Mouse (Mus musculus): ENCODE measurements at regions not wholly inside any gene's neighbourhood (a gene's known extent, or its start where the extent isn't known, plus 50 kb on each side); places are given as distances from the start of the nearest gene placed in this dataset.

DNA sequence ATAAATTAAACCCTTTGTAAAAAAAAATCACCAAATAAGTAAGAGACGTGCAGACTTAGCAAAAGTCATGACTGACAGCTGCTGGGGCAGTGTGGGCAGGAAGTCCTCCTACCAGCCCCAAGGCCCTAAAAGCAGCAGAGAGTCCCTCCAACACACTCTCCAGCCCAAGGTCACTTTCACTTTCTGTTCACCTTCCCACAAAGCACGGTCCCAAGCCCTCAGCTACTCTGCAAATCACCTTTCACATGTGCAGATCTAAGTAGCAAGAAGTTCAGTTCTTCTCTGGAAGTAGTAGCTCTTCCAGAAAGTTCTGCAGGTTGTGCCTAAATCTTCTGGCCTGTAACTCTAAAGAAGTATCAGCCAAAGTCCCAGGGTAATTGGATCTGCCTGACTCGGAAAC lies 120.8 kb upstream of the Gm26657 start:
- peak in 1 of 2 experiments; percentile 2 for DNase-seq

- DNase-seq, result no peak
Measured at GRCm38 (mm10) chr4:56618433-56618832, 121.4 kb upstream of the Gm26657 start.

- no peak for DNase-seq
Measured at GRCm38 (mm10) chr4:56617661-56618360, 122.1 kb upstream of the Gm26657 start.

DNA sequence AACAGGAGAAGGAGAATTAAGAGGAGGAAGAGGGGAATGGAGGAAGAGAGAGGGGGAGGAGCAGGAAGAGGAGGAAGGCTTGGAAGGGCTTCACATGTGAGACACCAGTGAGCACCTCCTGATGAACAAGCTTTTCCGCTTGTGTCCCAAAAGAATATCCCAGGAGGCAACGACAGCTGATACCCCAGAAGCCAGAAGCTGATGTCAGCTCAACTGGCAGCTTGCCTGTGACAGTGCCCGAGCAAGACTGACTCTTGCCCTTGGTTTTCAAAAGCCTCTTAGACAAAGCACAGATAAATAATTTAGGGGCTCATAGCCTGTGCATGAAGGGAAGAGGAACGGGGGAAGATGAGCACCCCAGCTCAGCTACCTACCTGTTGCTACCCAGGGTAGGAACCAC lies 127.5 kb upstream of the Gm26657 start:
- DNase-seq, result no peak

GRCm38 (mm10) chr4:56611751-56612150 lies 128.1 kb upstream of the Gm26657 start:
- DNase-seq, result no peak

- DNase-seq, result no peak
Measured at GRCm38 (mm10) chr4:56610273-56610672, 129.6 kb upstream of the Gm26657 start.

GRCm38 (mm10) chr4:56608701-56609100 lies 131.2 kb upstream of the Gm26657 start:
- DNase-seq, result no peak

- DNase-seq, result no peak
Measured at GRCm38 (mm10) chr4:56598398-56598797, 141.5 kb upstream of the Gm26657 start.

DNA sequence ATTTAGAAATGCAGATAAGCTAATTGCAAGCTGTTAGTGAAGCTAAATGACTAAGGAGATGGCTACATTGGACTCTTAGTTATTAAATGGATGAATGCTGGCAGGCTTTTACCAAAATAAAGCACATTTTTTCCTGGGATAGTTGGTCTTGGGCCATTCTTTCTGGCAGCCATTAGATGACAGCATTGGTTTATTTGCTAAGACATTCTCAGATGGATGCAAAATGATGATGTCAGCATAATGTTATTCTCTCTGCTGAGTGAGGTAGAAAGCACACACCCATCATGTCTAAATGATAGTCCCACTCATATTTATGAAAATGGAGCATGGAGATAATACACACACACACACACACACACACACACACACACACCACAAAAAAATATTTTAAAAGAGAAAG lies 141.9 kb upstream of the Gm26657 start:
- no peak for DNase-seq

GRCm38 (mm10) chr4:56582405-56582804 lies 157.5 kb upstream of the Gm26657 start:
- DNase-seq, result no peak

DNA sequence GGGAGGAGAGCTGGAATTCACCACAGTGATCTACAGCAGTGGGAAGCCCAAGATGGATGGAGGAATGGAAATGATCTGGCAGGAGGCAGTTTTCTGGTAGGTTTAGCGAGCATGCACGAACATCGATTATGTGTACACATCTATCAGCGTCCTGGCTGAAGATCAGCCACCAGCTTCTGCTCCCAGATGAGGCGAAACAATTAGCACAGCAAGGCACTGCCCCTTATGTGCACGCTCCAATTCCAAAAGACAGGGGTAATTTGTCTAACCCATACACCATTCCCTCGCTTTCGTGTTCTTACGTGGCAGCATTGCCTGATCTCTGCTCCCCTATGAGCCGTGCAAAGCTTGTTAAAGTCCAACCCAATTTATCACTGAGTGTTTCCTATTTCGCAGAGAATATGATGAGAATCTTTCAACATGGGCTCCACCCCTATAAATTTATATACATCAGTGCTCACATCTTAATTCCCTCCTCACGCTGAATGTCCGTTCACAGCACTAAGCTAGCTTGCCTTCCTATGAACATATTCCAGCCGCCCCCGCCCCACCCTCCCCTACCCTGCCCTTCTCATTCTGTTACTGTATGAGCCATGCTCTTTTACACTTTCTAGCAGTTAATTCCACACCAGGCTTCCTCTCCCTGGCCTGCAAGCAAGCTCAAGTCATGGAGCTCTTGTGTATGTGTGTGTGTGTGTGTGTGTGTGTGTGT lies 162.9 kb upstream of the Gm26657 start:
- no peak for DNase-seq

DNA sequence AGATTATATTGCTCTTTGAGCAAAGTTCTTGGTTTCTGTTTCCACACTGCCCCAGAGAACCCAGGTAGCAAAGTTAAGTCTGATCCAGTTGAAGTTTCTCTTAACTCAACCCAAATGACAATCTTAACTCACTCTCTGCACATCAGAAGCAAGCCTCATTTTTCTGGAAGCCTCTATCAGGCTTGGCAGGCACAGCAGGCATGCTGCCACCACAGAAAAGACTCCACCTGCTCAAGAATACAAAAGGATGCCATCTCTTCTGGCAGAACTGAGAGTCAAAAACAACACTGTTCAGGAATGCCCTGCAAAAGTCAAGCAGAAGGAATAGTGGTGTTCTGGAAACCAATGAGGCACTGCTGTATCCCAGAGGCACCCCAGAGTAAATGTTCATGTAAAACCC lies 187.7 kb upstream of the Gm26657 start:
- DNase-seq, result no peak

DNA sequence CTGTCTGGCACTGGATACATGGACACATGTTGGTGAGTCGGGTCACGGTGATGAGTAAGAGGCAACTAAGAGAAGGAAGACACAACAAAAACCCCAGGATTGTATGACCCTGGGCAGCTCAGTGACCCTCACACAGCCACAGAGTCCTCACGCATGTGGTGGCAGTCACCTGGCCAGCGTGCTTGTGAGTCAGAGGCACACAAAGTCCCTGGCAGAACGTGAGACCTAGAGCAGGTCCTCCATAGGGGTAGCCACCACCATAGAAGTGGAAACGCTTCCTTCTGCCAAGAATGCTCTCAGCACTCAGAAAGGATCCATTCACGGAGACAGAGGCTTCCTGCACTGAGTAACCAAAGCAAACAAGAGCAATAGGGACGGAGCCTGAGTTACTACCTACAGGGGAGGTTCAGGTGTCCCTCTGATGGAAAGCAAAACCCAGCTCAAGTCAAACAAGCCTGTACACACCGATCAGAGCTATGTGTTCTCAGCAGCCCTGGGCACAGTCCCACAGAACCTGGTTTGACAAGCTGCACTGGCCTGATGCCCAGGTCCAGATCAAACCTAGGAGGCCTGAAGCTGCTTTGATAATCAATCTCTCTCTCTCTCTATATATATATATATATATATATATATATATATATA lies 206.4 kb upstream of the Gm26657 start:
- DNase-seq, result no peak

DNA sequence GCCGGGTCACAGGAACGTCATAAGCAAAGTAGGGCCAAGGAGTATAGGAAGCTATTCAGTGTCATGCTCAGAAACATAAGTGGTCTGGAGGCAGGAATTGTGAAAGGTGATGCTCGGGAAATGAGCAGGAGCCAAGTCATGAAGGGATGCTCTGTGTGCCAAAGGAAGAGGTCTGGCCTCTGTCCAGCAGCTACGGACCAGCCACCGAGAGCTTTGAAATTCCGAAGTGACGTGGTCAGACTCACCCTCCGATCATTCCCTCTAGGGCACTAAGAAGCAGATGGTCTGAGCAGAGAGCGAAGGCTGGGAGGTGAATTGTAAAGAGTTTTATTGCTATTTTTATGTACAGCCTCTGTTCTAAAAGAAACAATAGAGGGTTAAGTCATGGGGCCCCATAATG lies 206.9 kb upstream of the Gm26657 start:
- no peak for DNase-seq

GRCm38 (mm10) chr4:56528571-56528970 lies 211.3 kb upstream of the Gm26657 start:
- DNase-seq, result no peak

DNA sequence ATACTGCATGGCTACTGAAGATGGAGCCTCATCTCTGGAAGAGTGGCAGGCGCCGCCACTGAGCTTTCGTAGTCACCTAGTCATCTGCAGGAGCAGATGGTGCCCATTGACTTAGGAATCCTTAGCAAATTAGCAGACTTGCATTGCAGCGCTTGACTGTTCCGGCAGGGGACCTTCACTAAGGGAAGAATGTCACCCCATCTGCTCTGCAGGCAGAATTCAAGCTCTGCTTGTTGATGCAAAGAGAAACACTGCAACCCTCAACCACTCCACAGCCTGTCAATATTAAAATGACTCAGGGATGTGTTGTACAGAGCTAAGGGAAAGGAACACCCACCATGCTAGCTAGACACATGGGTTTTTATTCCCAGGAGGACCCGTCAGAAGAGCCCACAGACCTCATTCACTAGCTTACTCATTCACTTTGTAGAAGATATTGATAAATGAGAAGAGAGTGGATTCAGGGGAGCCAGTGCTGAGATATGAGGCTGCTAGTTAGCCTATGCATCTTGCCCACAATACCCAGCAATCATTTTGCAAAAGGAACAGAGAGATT lies 215.4 kb upstream of the Gm26657 start:
- no peak for DNase-seq

DNA sequence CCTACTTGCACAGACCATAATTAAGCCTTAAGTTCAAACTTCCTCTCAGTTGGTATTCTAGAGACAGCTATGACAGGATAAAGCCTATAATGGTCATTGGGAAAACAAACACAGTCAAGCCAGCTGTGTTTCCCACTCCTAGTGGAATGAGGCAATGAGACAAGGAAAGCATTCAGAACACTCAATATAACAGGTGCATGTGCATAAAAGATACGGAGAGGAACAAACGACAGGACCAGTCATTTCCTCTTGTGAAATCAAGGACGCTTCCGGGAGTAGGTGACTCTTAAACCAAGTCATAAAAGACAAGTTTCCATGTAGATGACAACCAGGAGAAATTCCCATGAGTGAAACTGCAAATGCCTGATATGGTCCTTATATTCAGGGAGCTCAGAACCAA lies 232.1 kb upstream of the Gm26657 start:
- no peak for DNase-seq

- DNase-seq, result no peak
Measured at GRCm38 (mm10) chr4:56506786-56507185, 233.1 kb upstream of the Gm26657 start.

DNA sequence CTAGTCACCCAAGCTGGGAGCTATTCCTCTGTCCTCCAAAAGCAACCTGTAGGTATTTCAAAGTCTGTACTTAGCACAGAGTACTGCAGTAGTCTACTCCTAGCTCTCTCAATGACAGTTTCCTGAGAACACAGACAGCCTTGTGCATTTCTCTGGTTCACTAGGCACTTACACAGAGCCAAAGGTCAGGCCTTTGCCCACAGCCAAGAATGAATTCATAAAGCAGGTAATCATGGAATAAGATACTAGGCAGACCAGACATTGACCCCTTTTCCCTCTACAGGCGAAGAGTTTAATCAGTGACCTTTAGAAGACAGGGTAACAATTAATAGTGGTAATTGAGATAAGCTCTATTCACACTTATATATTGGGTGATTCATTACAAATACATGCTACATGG lies 233.8 kb upstream of the Gm26657 start:
- no peak for DNase-seq

GRCm38 (mm10) chr4:56492537-56493221 lies 247.2 kb upstream of the Gm26657 start:
- DNase-seq, result peak in 1 of 2 experiments; percentile 2

DNA sequence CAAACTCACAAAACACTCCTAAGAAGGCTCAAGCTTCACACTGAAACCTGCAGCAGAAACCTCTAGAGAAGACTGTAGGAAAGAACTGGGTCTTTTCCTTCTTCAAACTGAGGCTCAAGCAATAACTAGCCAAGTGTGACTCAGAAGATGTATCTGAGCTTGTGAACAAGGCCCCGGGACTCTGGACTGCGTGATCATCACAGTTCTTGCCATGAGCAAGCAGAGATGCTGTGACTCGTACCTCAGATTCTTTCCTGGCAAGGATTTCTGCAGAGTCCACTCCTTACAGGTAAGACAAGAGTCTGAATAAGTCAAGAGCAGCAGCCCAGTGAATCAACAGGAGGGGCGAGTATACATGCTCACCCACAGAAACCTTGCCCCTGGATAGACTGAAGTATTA lies 250.5 kb upstream of the Gm26657 start:
- DNase-seq, result no peak

DNA sequence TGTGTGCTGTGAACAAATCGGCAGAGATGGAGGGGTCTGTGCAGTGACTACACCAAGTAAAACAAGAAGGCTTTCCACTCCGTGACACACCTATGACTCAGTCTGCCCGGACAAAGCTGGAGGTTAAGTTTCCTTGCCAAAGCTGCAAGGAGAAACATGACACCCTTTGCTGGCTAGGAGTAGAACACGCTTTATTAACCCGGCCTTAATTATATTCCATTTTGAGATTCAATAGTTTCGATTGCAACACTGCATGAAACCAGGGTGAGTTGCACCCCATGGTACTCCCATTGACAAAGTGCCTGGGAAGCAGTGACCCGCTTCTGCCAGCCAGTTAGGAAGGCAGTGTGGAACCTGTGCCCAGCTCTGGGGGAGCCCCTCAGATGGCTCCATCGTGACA lies 256.2 kb upstream of the Gm26657 start:
- DNase-seq, result no peak

DNA sequence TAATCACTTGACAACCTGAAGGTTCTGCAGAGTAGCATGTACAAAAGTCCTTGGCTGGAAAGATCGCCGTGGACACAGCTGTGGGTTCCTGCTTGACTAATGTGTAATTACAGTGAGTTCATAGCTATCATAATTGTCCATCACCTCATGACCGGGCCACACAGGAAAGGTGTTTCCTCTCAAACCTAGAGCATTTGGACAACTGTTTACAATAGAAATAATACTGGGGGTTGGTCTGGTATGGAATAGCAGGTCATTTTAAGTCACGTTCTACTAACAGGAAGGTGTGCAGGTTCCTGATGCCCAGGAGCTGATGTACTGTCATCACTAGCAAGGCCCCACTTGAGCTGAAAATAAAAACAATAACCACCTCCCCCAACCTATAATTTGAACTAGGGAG lies 283.1 kb upstream of the Gm26657 start:
- DNase-seq, result no peak

Measured in spleen, adult 18-20 months (tissue).